Mouse (Mus musculus) embryonic facial prominence, embryonic 12.5 days (tissue): ENCODE measurements at regions not wholly inside any gene's neighbourhood (a gene's known extent, or its start where the extent isn't known, plus 50 kb on each side); places are given as distances from the start of the nearest gene placed in this dataset.

ENCODE experiments used
- ATAC-seq: fragments of 200-750 bp; cut with Nextera tagmentation; 2 replicates; pipeline ENCODE4 v1.8.0; 2017; ENCODE audit not compliant: insufficient number of reproducible peaks, insufficient read depth, low FRiP score, low TSS enrichment
- H3K27ac ChIP-seq: fragments of 300-500 bp; sonication (generic); 2 replicates; pipeline ENCODE4 v1.5.1; 2016; ENCODE audit warnings: mild to moderate bottlenecking
- H3K27me3 ChIP-seq: fragments of 300-500 bp; sonication (generic); 2 replicates; pipeline ENCODE4 v1.6.1; 2016; ENCODE audit warnings: mild to moderate bottlenecking, moderate library complexity
- H3K36me3 ChIP-seq: fragments of 300-500 bp; sonication (generic); 2 replicates; pipeline ENCODE4 v1.6.1; 2016; ENCODE audit warnings: mild to moderate bottlenecking
- H3K4me1 ChIP-seq: fragments of 300-500 bp; sonication (generic); 2 replicates; pipeline ENCODE4 v1.6.1; 2016
- H3K4me2 ChIP-seq: fragments of 300-500 bp; sonication (generic); replicated peaks from 2 replicates; pipeline ENCODE4 v1.6.1; 2016; ENCODE audit warnings: mild to moderate bottlenecking, moderate library complexity
- H3K4me3 ChIP-seq: fragments of 300-500 bp; sonication (generic); 2 replicates; pipeline ENCODE4 v1.5.1; 2016; ENCODE audit warnings: mild to moderate bottlenecking
- H3K9ac ChIP-seq: fragments of 300-500 bp; sonication (generic); 2 replicates; pipeline ENCODE4 v1.6.1; 2016; ENCODE audit warnings: mild to moderate bottlenecking, moderate library complexity
- H3K9me3 ChIP-seq: fragments of 300-500 bp; sonication (generic); 2 replicates; pipeline ENCODE4 v1.6.1; 2016; ENCODE audit warnings: mild to moderate bottlenecking, moderate library complexity
- WGBS: fragments of 180-500 bp; shearing (Covaris S2); methylation state at CpG from one replicate; pipeline ENCODE4 v1.1.7; 2016; 5-methylcytosine and 5-hydroxymethylcytosine counted together

DNA sequence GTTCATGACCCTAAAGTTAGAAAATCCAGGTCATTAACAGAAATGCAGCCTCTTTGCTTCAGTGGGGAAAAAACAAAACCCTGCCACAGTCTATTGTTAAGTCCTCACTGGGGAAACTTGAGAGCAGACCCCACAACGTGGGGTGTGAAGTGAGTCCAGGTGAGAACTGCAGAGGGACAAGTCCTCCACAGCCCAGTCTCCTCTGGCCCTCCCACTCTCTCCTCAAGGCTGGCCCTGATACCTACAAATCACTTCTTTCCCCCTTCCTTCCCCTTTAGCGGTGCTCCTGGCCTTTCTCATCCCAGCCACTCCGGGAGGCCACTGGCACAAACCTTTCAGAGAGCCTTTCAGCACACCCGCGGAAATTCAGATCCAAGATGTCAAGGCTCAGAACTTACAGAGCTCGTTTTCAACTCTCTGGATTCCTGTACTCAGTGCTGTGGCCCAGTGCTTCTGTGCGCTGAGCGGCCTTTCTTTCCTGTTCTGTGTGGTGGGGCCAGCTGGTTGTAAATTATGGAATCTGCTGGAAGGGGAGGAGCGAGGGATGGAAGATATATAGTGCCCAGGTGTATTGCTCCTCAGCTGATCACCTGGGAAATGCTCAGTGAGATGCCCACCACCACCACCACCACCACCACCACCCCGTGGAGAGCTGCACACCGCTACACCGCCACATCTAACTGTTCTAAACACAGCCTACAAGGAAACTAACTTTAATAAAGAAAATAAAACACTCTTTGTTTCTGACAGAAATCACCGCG lies 566.8 kb downstream of the 1700064H15Rik start:
- Histone ChIP-seq H3K4me2 (no peak overlapping the region), H3K4me1 (no peaks in the 10 kb centered on the region), H3K27me3 (no peaks in the 10 kb centered on the region), H3K27ac (no peak overlapping the region), H3K36me3 (no peaks in the 10 kb centered on the region), H3K9ac (no peak overlapping the region), H3K4me3 (no peak overlapping the region), H3K9me3 (no peaks in the 10 kb centered on the region)
- peak; percentile 67; the same call in 1 of the 2 replicates for ATAC-seq
- WGBS: 41% methylated on average over 14 of the region's 14 CpGs

DNA sequence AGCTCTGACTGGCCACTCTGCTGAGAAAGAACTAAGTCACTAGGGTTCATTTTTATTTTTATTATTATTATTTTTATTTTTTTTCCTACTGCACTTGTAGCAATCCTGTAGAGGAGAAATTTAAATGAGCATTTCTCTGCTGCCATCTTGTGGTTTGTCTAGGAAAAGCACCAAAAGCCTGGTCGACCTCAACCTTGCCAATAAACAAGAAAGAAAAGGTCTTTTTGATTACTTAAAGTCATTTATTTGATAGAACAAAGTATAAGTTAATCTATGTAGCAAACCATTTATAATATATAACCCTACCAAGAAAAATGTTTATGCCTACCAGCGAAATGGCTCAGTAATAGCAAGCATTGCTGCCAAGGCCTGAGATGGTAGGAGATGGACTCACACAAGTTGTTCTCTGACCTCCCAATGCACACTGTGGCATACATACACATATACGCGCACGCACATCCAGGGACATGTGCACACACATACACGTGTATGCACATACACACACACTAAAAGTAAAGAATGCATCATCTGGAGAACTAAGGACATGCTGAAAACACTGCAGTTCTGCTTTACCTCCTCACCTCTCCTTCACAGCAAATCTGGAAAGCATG lies 566.1 kb downstream of the 1700064H15Rik start:
- no peaks in the 10 kb centered on the region for H3K36me3 ChIP-seq
- no peak overlapping the region for H3K27ac ChIP-seq
- H3K27me3 ChIP-seq: no peaks in the 10 kb centered on the region
- no peak overlapping the region for H3K4me2 ChIP-seq
- H3K9me3 ChIP-seq: no peaks in the 10 kb centered on the region
- no peaks in the 10 kb centered on the region for H3K4me1 ChIP-seq
- WGBS: 40% methylated on average over 6 of the region's 6 CpGs
- H3K9ac ChIP-seq: no peak overlapping the region
- no peak for ATAC-seq
- no peak overlapping the region for H3K4me3 ChIP-seq

DNA sequence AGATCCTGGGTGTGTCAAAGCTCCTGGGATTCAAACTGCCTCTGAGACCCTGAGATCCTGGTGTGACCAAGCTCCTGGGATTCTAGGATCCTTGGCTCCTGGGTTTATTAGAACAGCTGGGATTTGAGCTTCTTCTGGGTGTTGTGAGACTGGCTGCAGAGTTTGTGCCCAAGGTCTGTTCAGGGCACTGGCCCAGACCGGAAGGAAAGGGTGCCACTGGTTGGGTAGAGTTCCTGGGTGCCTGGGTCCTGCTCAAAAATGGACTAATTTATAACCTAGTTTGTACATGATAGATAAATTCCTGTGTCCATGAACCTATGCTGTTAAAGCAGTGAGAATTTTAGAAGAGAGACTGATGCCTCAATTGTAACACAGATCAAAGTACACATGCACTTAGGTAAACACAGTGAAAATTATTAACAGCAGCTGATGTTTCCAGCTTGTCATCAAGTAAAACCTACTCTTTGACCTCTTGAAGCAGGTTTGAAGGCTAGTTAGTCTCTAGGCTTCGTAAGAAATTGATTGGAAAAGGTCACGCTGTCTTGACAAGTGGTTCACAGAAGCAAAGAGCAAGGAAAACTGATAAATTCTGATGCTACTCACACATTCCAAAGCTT lies 561.2 kb downstream of the 1700064H15Rik start:
- WGBS: 75% methylated on average over 3 of the region's 3 CpGs
- Histone ChIP-seq H3K4me1 (no peaks in the 10 kb centered on the region), H3K9ac (no peak overlapping the region), H3K4me3 (no peak overlapping the region), H3K4me2 (no peak overlapping the region), H3K36me3 (no peaks in the 10 kb centered on the region), H3K9me3 (no peaks in the 10 kb centered on the region), H3K27ac (no peak overlapping the region), H3K27me3 (no peaks in the 10 kb centered on the region)
- no peak for ATAC-seq
